Mouse (Mus musculus) cerebellum, adult 8-10 months (tissue): ENCODE measurements around the gene Mon2.
"Not testable (repeated sequence)": the region's sequence is repeated elsewhere in the genome, so short reads cannot be mapped to it uniquely, and the experiment has no call there.

ENCODE experiments used
- DNase-seq: peaks from one replicate; pipeline ENCODE4 v3.0.0; 2022

Mon2 gene

DNA sequence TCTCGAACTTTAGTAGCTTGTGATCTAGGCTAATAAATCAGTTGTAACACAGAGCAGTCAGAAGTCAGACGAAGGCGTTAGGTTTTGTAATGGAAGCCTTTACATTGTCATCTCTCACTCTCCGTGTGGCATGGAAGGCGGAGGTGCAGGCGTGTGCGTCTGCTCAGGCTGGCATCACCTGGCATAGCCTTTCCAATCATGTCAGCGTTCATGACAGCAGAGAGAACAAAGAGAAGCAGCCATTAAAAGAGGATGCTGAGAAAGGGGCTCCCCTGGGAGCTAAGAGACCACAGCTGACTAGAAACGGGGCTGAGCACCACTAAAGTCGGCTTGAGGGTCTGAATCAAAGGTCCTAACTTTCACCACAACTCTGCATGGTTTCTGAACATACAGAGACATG lies 19.8 kb downstream of the Mon2 start:
- DNase-seq: no peak

DNA sequence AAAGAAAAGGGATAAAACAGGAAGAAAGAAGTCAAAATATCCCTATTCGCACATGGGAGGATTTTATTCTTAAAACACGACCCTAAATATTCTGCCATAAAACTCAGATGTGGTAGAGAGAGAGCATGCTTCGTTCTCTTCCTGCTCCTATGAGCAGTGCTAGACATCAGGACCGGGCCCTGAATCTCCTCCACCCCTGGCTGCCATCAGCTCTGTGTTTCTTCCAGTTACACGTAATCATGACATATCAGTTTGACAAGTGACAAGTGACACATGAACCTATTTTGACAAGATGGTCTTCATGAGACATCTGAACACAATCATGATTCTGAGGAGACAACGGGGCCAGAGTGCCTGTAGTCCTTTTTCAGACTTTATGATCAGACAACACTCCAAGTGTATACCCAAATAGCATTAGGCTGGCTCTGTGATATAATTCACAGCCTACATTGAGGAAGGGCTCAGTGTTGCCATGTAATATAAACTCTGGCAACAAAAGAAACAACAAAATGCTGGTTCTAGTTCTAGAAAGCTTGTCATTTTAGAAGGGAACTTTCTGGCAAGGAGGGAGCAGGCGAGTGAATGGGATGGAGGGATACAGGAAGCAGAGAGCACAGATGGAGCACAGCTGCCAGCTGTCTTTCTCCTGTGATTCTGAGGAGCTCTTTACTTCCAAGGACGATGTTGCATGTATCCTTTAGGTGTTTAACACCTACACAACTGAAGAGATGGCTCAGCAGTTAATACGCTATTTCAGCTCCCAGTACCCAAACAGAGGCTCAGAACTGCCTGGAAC lies 20.9 kb downstream of the Mon2 start:
- DNase-seq: no peak

DNA sequence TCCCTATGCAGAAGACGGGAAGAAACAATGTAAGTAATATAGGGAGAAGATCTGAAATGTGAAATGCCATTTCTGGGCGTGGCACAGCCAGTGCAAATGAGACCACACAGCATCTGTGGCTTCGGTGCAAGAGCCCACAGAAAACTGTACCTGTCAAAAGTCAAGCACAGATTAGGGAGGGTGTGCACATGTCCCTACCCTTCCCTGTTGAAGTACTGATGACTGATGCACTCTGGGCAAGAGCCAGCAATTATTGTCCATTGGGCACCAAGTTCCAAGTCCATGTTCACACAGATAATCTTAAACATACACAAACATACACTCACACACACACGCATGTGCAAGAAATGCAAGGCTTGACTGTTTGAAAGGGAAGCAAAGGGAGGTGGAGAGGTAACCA lies 22.7 kb downstream of the Mon2 start:
- no peak for DNase-seq

DNA sequence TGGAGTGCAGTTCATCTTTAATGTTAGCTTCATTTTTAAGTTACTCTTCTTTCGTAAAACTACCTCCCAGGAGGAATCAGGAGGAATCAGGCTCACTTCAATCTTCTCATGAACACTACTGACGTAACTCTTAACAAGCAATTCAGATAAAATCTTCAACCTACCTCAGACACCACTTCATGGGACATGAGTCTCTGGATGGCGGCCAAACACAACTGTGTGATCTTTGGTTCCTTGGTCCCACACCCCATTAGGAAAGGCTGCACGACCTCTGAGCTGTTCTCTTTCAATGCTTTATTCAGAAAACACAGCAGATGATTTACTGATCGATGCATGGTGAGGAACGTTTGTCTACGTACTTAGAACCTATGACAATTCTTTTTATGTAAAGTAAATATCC lies 24.3 kb downstream of the Mon2 start:
- no peak for DNase-seq

DNA sequence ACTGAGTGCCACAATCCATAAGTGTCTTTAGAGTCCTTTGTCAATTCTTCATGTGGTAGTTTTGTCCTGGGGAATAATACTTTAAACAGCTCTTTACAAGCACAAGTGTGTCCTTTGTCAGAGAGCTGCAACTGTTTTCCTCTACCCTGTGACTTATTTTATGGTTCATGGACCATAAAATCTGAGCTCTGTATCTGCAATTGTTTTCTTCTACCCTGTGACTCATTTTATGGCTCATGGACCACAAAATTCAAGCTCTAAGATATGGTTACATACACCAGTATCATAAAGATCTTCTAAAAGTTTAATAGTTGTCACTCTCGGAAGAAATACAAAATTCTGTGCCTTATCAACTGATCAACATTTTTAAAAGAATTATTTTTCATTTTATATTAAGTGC lies 27.6 kb downstream of the Mon2 start:
- DNase-seq: no peak

DNA sequence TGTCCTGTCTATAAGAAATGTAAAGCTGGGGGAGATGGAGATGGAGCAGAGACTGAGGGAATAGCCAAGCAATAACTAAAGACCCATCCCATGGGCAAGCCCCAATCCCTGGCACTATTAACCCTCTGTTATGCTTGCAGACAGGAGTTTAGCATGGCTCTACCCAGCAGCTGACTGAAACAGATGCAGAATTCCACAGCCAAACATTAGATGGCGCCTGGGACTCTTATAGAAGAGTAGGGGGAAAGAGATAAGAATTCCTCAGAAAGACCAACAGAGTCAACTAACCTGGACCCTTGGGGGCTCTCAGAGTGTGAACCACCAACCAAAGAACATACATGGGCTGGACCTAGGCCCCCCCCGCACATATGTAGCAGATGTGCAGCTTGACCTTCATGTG lies 36.4 kb downstream of the Mon2 start:
- no peak for DNase-seq

DNA sequence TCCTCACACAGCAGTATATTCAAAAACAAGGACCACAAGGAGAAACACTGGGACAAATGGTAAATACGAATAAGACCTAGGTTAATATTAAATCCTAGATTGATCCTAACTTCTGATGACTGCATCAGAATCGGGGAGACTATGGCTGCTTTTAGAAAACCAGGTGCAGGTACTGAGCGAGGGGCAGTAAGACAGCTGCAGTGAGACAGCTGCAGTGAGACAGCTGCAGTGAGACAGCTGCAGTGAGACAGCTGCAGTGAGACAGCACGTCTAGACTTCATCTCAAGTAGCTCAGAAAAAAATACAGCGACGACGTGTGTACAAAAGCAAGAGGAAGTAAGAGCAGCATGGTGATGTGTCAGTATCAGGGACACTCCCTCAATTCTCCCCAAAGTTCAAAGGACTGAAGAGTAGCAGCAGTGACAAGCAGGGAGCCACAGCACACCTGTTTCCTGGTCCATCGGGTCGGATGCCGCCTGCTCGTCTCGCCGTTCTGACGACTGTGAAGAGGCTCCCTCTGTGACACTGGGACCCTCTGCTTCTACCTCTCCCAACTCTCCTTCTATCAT lies 44.1 kb downstream of the Mon2 start:
- no peak for DNase-seq

DNA sequence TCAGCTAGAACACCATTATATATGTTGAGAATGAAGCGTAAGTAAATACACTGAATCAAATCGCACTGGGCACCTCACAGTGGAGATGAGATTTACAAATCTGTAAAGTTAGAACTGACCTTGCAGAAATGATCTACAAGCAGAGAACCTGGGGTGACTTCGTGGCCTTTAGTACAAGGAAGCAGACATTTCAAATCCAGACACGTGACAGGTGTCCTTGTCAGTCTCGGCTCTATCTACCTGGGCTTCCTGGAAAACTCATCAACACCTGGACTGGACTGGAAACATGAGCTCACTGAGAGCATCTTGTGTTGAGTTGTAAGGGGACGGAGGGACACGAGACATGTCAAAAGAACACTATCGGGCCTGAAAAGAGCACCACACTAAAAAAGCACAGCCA lies 44.9 kb downstream of the Mon2 start:
- DNase-seq: no peak

DNA sequence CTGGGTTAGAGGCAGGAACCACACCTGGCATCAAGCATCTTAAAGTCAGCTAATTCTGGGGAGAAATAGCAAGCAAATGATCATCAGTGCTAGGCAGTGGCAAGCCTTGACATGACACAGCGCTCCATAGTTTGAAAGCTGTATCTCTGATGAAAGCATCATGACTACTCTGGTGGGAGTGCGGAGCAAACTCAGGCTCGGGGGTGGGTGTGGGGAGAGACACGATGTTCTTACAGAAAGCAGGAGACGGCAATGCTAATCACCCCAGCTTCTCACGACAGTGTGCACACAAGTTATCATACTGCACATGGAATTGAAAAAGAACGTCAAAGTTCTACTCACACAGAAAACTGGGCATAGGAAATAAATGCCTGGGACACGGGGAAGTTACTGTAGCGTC lies 45.7 kb downstream of the Mon2 start:
- no peak for DNase-seq

DNA sequence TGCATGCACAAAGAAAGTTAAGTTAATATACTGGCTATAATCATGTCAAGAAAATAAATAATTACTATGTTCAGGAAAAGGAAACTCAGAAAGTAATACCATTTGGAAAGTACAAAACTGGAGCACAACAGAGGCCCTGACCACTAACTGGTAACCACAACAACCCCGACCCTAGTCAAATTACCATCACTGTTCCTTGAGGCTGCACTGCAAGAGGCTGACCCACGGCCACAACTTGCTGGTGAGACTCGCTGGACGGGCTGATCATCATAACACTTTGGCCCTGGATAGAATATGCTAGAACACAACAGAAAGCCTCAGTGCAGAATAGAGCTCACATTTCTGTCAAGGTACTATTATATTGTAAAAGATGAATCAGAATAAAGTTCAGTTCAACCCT lies 47.4 kb downstream of the Mon2 start:
- DNase-seq: no peak

DNA sequence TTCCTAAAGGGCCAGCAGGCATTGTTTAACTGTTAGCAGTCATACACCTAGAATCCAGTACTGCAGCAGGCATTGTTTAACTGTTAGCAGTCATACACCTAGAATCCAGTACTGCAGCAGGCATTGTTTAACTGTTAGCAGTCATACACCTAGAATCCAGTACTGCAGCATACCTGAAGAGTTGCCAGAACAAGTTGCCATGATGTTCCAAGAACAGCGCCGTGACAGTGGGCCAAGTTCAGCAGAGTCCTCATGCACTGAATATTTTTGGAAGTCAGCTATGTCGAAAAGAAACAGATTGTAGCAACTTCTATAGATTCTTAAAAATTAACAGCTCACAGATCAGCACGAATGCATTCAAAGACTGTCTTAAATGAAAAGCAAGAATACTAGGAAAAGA lies 49.6 kb downstream of the Mon2 start:
- not testable (repeated sequence) for DNase-seq

DNA sequence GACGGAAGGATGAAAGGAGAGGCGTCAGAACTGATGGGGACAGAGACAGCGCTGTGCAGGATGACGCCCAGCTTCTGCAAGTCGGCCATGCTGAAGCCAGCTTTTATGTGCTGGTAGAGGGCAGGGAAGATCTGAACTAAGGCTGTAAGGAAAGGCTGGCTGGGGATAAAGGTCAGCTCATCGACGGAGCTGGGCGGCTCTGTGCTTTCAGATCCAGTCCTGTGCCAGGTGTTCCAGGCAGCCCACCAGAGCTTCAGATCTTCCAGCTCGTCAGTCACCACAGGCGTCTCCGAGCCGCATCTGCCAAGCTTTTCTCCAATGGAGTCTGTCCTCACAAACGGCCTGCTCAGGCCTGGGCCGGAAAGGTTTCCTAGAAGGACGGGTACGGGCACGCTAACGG lies 62.9 kb downstream of the Mon2 start:
- DNase-seq: no peak

DNA sequence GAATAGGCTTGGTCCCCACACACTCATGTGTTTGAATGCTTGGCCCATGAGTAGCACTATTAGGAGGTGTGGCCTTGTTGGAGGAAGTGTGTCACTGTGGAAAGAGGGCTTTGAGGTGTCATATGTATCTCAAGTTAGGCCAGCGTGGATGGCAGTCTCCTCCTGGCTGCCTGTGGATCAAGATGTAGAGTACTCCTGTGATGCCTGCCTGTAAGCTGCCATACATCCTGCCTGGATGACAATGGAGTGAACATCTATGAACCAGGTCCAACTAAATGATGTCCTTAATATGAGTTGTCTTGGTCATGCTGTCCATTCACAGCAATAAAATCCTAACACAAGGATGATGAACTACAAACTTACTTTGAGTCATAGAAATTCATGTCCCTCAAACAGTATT lies 64.9 kb downstream of the Mon2 start:
- no peak for DNase-seq

DNA sequence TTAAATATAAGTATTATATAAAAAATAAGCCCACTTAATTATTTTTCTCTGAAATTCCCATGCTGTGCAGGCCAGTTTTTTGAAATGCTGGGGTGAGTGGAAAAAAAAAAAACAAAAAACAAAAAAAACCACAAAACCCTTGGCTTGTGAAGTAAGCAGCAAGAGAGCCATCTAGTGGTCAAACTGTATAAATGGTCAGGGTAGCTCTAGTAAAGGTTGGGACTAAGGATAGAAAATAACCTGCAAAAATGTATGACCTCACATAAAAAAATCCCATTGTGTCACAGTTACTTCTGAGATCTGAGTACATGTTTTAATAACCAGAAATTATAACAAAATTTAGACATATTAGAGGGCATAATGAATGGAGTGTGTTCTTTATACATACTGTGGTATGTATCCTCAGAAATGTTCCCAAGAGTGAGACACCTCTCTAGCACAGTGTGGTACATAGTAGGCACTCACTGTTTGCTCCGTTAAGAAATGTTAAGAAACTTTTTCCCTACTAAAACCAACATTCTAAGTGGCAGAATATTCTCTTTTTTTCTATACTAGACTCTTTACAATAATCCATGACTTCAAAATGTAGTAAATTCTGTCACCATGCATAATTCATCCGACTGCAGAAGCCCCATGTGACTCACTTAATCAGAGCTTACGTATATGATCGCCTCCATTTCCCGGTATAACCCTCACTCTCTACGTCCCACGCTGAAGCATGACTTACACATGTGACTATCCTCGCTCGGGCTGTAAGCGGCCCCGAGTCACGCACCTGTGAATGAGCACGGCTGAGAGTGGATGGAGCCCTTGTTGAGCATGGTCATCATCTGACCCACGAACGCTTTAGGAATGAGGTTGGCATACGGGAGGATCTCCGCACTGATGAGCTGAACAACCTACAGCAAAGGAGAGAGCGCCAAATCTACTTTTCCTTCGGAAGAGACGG lies 70.8 kb downstream of the Mon2 start:
- no peak for DNase-seq

DNA sequence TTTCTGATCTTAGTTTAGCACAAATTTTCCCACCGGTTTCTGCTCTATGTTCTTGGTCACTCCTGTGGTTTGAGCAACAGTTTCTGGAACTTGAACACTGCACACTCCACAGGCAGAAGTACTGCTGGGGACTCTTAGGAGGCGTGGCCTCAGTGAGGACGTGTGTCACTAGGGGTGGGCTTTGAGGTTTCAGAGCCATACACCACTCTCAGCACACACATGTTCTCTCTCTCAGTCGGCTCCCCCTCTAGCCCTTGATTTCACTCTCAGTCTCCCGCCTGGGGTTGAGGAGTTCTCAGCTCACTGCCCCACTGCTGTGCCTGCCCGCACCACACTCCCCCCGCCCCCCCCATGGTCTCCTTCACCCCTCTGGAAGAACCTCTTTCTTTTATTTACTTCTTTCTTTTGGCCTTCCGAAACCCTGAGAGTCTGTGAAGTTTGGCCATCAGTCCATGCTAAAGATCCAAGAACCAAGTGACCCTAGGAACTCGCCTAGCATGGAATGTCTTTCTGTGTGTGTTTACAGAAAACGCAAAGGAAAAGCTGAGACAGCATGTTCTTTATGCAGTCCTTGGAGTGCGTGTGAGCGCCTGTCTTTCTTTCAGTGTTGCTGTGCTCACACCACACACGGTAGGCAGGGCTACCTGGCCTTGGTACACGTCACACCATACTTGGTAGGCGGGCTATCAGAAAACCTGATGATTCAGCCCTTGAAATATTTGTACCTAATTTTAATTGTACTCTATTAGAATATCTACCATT lies 71.6 kb downstream of the Mon2 start:
- no peak for DNase-seq

DNA sequence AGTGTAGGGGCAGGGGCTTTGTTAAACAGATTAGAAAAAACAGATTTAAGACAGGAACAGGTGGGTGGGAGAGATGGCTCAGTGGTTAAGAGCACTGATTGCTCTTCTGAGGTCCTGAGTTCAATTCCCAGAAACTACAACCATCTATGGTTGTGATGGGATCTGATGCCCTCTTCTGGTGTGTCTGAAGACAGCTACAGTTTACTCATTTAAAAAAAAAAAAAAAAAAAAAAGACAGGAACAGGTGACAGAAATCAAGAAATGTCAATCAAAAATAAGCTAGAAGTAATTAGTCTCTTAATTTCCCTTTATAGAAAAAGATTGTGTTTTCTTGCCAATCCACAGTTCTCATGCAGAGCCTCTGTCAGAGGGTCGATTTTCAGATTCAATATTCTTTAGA lies 74.3 kb downstream of the Mon2 start:
- DNase-seq: no peak

DNA sequence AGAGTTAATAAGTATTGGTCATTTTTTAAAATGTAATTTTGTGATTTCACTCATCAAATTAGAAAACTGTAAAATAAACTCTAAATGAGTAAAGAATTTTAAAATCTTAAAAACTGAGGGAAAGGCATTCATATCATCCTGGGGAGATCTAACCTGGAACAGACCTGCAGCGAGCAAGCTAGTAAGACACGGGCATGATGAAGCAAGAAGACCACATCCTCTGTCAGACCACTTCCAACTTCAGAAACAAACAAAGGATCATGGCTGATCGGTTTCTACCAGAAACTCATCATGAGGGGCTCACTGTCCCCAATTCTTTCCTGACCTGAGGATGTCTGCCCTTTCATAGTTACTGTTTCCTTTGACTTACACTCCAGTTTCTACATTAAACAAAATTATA lies 74.9 kb downstream of the Mon2 start:
- no peak for DNase-seq

DNA sequence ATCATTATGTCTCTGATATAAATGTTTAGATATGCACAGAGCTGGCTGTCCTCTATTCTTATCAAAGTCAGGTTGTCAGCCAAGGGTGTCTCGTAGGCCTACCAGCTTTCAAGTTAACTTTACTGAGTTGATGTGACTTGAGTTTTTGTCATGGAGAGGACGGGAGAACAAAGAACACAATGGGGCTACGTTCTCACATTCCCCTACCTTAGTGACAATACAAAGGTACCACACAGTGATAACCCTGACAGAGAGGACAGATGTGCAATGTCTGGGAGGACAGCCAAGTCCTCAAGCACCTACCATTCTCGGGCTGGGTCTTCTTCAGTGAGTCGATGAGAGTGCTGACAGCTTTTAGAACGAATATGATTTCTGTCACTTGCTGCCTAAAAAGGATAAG lies 76.9 kb downstream of the Mon2 start:
- DNase-seq: no peak

DNA sequence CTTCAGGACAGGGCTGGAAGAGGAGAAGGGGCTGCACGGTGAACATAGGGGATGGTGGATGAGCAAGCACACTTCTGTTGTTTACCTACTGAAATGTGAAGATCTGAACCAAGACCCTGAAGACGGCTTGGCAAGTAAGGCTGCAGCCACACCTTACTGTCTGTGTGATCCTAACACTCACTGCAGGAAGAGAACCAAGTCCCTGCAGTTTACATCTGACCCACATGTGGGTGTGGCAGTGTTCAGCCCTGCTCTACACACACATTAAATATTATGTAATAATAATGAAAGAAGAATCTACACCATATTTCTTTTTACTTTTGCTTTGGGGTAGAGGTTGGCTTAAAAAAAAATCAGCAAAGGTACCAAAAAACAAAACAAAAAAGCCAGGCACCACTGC lies 78.5 kb downstream of the Mon2 start:
- DNase-seq: no peak

DNA sequence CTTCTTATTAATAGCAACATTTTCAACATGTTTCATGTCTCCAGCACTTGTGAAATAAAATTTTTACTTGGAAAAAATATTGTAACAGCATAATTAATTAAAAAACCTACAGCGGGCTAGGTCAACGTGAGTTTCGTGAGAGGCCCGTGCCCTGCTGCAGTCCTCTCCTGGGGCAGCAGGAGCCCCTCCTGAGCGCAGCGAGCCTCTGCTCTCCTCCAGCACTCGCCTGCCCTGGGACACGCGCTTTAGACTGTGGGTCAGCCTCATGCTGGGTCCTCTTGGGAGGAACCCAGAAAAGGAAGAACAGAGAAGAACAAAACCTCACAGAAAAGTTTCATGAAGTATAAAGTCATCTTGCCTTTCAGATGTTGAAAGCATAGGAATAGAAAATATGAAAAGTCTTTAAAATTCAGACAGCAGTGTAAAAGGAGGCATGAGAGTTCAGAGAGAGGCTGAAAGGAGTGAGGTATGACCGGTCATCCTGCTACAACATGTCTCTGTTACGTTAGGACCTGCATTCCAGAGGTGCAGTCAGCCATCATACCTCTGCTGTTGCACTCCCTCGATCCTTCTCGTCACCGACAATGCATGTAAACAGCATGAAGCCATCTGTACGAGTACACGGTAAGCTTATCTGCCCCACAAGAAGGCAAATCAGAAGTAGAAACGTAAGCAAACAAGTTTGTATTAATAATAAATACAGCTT lies 81.8 kb downstream of the Mon2 start:
- DNase-seq: no peak

DNA sequence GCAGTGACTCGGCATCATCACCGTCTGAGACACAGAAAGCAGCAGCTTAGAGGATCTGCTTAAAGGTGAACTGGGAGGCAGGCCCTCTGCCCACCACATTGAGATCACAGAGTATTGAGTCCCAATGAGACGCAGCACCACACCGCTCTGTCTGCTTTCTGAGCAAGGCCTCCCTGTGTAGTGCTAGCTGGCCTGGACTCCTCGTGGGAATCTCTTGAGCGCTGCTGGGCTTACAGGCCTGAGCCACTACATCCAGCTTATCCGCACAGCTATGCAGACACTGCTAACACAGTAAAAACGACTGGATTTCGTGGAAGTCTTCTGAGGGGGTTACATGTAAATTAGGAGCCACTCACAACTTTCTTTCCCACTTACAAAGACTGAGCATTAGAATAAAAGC lies 84.7 kb downstream of the Mon2 start:
- DNase-seq: peak; percentile 22

DNA sequence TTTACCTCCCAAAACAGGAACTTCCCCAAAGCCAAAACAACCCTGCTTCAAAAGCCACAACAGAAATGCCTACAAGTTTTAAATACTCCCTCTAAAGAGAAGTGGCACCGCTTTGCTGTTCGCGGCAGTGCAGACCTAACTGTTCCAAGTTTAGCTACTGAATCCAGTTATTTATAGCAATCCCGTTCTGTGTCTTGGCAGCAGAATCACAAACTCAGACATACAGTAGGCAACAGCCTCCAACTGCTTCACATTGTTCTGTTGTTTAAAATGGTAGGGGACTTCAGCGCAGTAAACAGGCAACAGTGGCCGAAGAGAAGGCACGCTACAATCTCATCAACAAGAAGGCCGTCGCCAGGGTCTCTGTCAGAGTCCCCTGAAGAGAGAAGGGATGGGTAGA lies 85.3 kb downstream of the Mon2 start:
- peak; percentile 35 for DNase-seq

DNA sequence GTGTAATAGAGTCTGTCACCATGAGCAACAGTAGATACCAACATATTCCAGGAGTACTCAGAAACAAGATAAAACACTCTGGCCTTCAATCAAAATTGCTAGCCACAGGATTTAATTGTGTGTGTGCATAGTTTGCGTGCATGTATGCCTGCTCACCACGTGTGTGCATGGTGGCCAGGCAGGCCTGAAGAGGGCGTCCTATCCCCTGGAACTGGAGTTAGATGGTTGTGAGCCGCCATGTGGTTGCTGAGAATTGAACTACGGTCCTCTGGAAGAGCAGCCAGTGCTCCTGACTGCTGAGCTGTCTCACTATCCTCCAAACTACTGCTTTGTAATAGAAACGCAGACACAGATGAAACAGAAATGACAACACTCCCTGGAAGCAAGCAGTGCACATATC lies 85.7 kb downstream of the Mon2 start:
- no peak for DNase-seq
